Mouse (Mus musculus): Measurements from ENCODE around the gene Olfr1181. TPM values are rescaled to one million over a fixed set of nuclear protein-coding genes. Genes with fewer than 3 reads are reported as not detected.

Gene Olfr1181
- not detected for total RNA-seq (2023)

GRCm38 (mm10) chr2:88426071-88426470 lies at the start of gene Olfr1181:
Olfr1181 (minus strand) TSS chr2:88426171.

GRCm38 (mm10) chr2:88454567-88454966 lies 28.6 kb upstream of the Olfr1181 start, which contains the start of gene Olfr1183:
Olfr1183 (plus strand) TSS chr2:88454867.

DNA sequence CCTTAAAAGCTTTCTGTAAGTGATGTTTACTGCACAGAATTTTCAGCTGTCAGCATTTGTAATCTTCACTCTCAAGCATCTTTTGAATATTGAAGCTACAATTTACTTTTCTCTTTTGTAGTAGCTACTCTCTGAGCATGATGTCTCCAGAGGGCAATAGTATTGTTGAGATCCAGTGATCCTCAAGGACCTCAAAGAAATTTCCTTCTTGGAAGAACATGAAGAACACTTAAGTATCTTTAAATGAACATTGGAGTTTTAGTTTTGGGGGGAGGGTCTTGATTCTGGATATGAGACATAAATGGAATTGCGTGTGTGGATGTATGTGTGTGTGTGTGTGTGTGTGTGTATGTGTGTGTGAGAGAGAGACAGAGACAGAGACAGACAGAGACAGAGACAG lies 23.1 kb upstream of the Olfr1181 start, which contains the start of gene Gm13757:
TSS of gene Gm13757 (minus strand) at position 101 of the 400 bp plus-strand sequence.

DNA sequence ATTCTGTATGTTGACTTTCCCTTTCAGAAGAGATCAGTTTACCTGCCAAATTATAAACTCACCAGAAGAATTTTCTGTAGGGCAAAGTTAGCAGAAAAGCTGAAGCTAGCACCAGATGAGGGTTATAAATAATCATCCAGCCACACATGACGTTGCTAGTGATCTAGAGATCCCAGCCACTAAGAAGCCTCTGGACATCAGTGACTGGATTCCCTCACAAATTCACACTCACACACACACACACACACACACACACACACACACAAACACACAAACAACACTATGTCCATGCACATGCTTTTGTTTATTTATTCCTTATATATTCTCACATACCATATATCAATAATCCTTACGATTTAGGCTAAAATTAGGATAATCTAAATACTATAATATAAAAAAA lies 6.9 kb downstream of the Olfr1181 start, which contains the start of gene Olfr1180:
TSS of gene Olfr1180 (minus strand) at position 101 of the 400 bp plus-strand sequence.

DNA sequence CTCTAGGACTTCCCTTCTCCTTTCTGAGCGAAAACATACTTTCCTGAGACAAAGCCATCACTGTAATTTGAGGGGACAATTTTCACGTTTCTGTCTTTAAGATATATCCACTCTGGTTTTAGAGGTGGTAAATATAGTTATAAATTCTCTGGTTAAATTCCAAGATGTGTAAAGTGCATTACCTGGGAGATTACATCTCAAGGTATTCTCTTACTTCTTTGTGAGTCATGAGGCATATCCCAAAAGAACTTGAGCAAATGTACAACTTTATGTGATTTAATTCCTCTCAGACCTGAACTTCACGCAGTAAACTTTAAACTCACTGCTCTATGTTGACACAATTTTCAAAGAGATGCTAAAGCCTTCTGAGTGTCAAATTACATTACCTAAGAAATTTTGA lies 19.6 kb downstream of the Olfr1181 start, which contains the start of gene Olfr1179:
TSS of gene Olfr1179 (minus strand) at position 101 of the 400 bp plus-strand sequence.

GRCm38 (mm10) chr2:88386762-88387161 lies 39.2 kb downstream of the Olfr1181 start, which contains the start of gene Olfr1178:
Olfr1178 (plus strand) TSS chr2:88387062.

Other genes starting within 250 kb of the Olfr1181 start
- gene Olfr1168, start 244.3 kb downstream of the Olfr1181 start, total RNA-seq (2023), result not detected
- not detected for gene Olfr1170, start 197.8 kb downstream of the Olfr1181 start, total RNA-seq (2023)
- not detected for gene Olfr1173, start 146.3 kb downstream of the Olfr1181 start, total RNA-seq (2023)
- gene Olfr1174-ps, start 111.0 kb downstream of the Olfr1181 start, total RNA-seq (2023), result not detected
- not detected for gene Olfr1175-ps, start 99.0 kb downstream of the Olfr1181 start, total RNA-seq (2023)
- gene Olfr1176, start 89.5 kb downstream of the Olfr1181 start, total RNA-seq (2023), result not detected
- gene Olfr1177-ps, start 79.7 kb downstream of the Olfr1181 start, total RNA-seq (2023), result not detected
- gene Olfr1178, start 39.1 kb downstream of the Olfr1181 start, total RNA-seq (2023), result not detected
- not detected for gene Olfr1179, start 19.7 kb downstream of the Olfr1181 start, total RNA-seq (2023)
- not detected for gene Olfr1180, start 7.0 kb downstream of the Olfr1181 start, total RNA-seq (2023)
- not detected for gene Gm13757, start 23.0 kb upstream of the Olfr1181 start, total RNA-seq (2023)
- gene Olfr1183, start 28.7 kb upstream of the Olfr1181 start, total RNA-seq (2023), result not detected
- gene Olfr1184, start 57.4 kb upstream of the Olfr1181 start, total RNA-seq (2023), result not detected
- not detected for gene Olfr1185-ps1, start 67.1 kb upstream of the Olfr1181 start, total RNA-seq (2023)
- not detected for gene Olfr1186, start 92.4 kb upstream of the Olfr1181 start, total RNA-seq (2023)
- gene Olfr1188, start 130.8 kb upstream of the Olfr1181 start, total RNA-seq (2023), result not detected
- not detected for gene Olfr1189, start 160.3 kb upstream of the Olfr1181 start, total RNA-seq (2023)
- under 1 TPM in 1 of 2 experiments, not detected in 1; 0.17 TPM for gene Olfr1191-ps1, start 214.4 kb upstream of the Olfr1181 start, total RNA-seq (2023)
- not detected for gene Olfr1192-ps1, start 222.3 kb upstream of the Olfr1181 start, total RNA-seq (2023)
- gene Olfr1193, start 249.5 kb upstream of the Olfr1181 start, total RNA-seq (2023), result not detected

Data from T-cell, adult 66 days (primary cell).